Mouse (Mus musculus) layer of hippocampus, adult 2 months (tissue): Measurements from ENCODE around the gene Exosc9. TPM values are rescaled to one million over a fixed set of nuclear protein-coding genes. Genes with fewer than 3 reads are reported as not detected.
"Not testable (repeated sequence)": the region's sequence is repeated elsewhere in the genome, so short reads cannot be mapped to it uniquely, and the experiment has no call there.

Experiments used
- DNase-seq, 2 experiments: peaks; one replicate each; pipeline ENCODE4 v3.0.0; 2022; ENCODE audit warnings: low spot score in 2 of 2
- H3K27ac ChIP-seq: fragments of 200-600 bp; 2 replicates; pipeline ENCODE4 v1.8.1; 2022
- H3K4me3 ChIP-seq: fragments of 200-600 bp; 2 replicates; pipeline ENCODE4 v1.8.1; 2022; ENCODE audit warnings: mild to moderate bottlenecking
- CTCF ChIP-seq: fragments of 200-600 bp; conservative IDR thresholded peaks from 2 replicates; pipeline ENCODE4 v1.8.1; 2022; ENCODE audit warnings: antibody characterized with exemption, mild to moderate bottlenecking, moderate library complexity
- total RNA-seq, 2 experiments: library from RNA; stranded (reverse); gene quantifications; 2 replicates each; pipeline ENCODE4 v1.2.3; 2021

Exosc9 gene
- total RNA-seq, 2 experiments from 2014 or later: 38.4 to 40.7 TPM

DNA sequence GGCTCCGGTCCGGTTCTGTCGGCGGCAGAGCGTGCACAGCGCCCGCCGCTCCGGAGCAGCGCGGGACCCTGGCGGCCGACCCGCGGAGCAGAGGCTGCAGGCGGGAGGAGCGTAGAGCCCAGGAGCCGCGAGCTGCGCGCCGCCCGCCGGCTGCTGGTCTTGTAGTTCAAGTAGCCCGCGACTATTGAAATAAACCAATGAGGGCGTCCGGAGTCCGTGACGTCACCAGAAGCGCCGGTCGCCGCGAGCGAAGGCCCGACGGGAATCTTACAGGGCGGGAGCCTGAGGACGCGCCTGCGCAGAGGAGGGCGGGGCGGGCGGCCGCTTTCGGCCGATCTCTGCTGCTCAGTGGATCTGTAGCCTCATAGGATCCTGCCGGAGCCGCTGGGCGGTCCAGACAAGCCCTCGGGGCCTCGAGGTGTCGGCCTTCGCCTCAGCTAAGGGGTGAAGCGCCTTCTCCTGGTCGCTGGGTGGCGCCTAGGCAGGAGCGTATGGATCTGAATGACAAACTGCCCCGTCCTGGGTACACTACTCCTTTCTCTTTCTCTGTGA, 19.5 kb downstream of the Exosc9 start, which contains the start of gene Ccna2:
Gene Ccna2, minus strand, starts transcription at position 324 of the 552 bp plus-strand sequence.
- peak; percentile 77 for TF ChIP-seq CTCF
- peak within 1 kb of the TSS; percentile 72 for H3K4me3 ChIP-seq
- H3K27ac ChIP-seq: peak within 1 kb of the TSS; percentile 85
- peak; percentile 98 to 99 for DNase-seq

DNA sequence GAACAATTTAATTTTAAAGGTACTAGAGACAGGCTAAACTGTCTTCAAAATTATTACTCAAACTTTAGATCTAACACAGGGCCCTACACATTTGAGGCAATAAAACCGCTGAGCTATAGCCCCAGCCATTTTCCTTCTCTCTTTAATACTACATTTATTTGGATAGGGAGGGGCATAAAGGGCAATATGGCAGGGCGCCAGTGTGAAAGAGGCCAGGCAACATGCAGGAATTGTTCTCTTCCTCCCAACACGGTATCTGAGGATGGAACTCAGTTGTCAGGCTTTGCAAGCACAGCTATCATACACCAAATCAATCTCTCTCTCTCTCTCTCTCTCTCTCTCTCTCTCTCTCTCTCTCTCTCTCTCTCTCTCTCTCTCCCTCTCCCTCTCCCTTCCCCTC, 46.4 kb downstream of the Exosc9 start:
- Histone ChIP-seq H3K27ac (no peak overlapping the region), H3K4me3 (no peak overlapping the region)
- DNase-seq: no peak
- no peak for TF ChIP-seq CTCF

GRCm38 (mm10) chr3:36599773-36600172, 47.4 kb downstream of the Exosc9 start:
- peak; percentile 42 for TF ChIP-seq CTCF
- not testable (repeated sequence) for H3K4me3 ChIP-seq, H3K27ac ChIP-seq, DNase-seq

GRCm38 (mm10) chr3:36605894-36606783, 53.7 kb downstream of the Exosc9 start:
- no peak for TF ChIP-seq CTCF
- DNase-seq: no peak
- H3K4me3 ChIP-seq: no peak overlapping the region
- no peak overlapping the region for H3K27ac ChIP-seq

- no peak for TF ChIP-seq CTCF
- Histone ChIP-seq H3K27ac (peak overlapping the region; percentile 87), H3K4me3 (peak overlapping the region; percentile 83)
- DNase-seq: no peak
Observed at GRCm38 (mm10) chr3:36612687-36613086, 60.3 kb downstream of the Exosc9 start.

- 0 out of 2 replicates have a peak, but pooled peaks have one; percentile 8 for TF ChIP-seq CTCF
- H3K27ac ChIP-seq: peak within 1 kb of the TSS; percentile 87
- DNase-seq: peak; percentile 94 to 96
- H3K4me3 ChIP-seq: peak within 1 kb of the TSS; percentile 83
Observed at GRCm38 (mm10) chr3:36613202-36613907, 60.9 kb downstream of the Exosc9 start, which contains the start of gene Bbs7. Bbs7 (minus strand) TSS chr3:36613477.

- no peak overlapping the region for H3K27ac ChIP-seq
- H3K4me3 ChIP-seq: no peak overlapping the region; the same call in 1 of the 2 replicates
- DNase-seq: no peak
- TF ChIP-seq CTCF: no peak
Observed at GRCm38 (mm10) chr3:36613908-36614255, 61.5 kb downstream of the Exosc9 start.

Other genes starting within 250 kb of the Exosc9 start
- 10 to 100 TPM; 48.6 to 53.4 TPM for gene Anxa5, start 76.7 kb upstream of the Exosc9 start, total RNA-seq
- gene 1810062G17Rik, start 76.7 kb upstream of the Exosc9 start, total RNA-seq: not detected
- gene Gm11549, start 30.8 kb upstream of the Exosc9 start, total RNA-seq: 1 to 10 TPM; 2.4 to 3.1 TPM
- 1 to 10 TPM; 1.5 to 1.8 TPM for gene Ccna2, start 19.5 kb downstream of the Exosc9 start, total RNA-seq
- gene Bbs7, start 60.9 kb downstream of the Exosc9 start, total RNA-seq: 10 to 100 TPM; 17.4 to 17.7 TPM
- gene Trpc3, start 137.6 kb downstream of the Exosc9 start, total RNA-seq: 1 to 10 TPM; 4.1 to 5.9 TPM